Mouse (Mus musculus) layer of hippocampus, adult 2 months (tissue): ENCODE measurements around the gene Grm4. TPM values are rescaled to one million over a fixed set of nuclear protein-coding genes. Genes with fewer than 3 reads are reported as not detected.

ENCODE experiments used
- DNase-seq, 2 experiments: peaks; one replicate each; pipeline ENCODE4 v3.0.0; 2022; ENCODE audit warnings: low spot score in 2 of 2
- H3K27ac ChIP-seq: fragments of 200-600 bp; 2 replicates; pipeline ENCODE4 v1.8.1; 2022
- H3K4me3 ChIP-seq: fragments of 200-600 bp; 2 replicates; pipeline ENCODE4 v1.8.1; 2022; ENCODE audit warnings: mild to moderate bottlenecking
- CTCF ChIP-seq: fragments of 200-600 bp; conservative IDR thresholded peaks from 2 replicates; pipeline ENCODE4 v1.8.1; 2022; ENCODE audit warnings: antibody characterized with exemption, mild to moderate bottlenecking, moderate library complexity
- total RNA-seq, 2 experiments: library from RNA; stranded (reverse); gene quantifications; 2 replicates each; pipeline ENCODE4 v1.2.3; 2021

Grm4 gene
- total RNA-seq, 2 experiments from 2014 or later: 7.9 to 9.6 TPM

- no peak overlapping the region for H3K4me3 ChIP-seq
- no peak overlapping the region for H3K27ac ChIP-seq
- no peak for DNase-seq
- no peak for TF ChIP-seq CTCF
Observed at GRCm38 (mm10) chr17:27456364-27456763, 64.8 kb downstream of the Grm4 start.

GRCm38 (mm10) chr17:27455012-27455784 lies 66.0 kb downstream of the Grm4 start:
- no peak for TF ChIP-seq CTCF
- Histone ChIP-seq H3K4me3 (no peak overlapping the region), H3K27ac (no peak overlapping the region)
- DNase-seq: no peak

- no peak for DNase-seq
- no peak overlapping the region for H3K4me3 ChIP-seq
- no peak overlapping the region for H3K27ac ChIP-seq
- no peak for TF ChIP-seq CTCF
Observed at GRCm38 (mm10) chr17:27454396-27454795, 66.8 kb downstream of the Grm4 start.

GRCm38 (mm10) chr17:27453045-27453444 lies 68.2 kb downstream of the Grm4 start:
- no peak for DNase-seq
- no peak for TF ChIP-seq CTCF
- H3K4me3 ChIP-seq: no peak overlapping the region
- no peak overlapping the region for H3K27ac ChIP-seq

- DNase-seq: no peak
- peak; percentile 57 for TF ChIP-seq CTCF
- Histone ChIP-seq H3K4me3 (no peak overlapping the region), H3K27ac (no peak overlapping the region)
Observed at GRCm38 (mm10) chr17:27451787-27452186, 69.4 kb downstream of the Grm4 start.

- DNase-seq: no peak
Observed at GRCm38 (mm10) chr17:27451216-27451615, 70.0 kb downstream of the Grm4 start.

GRCm38 (mm10) chr17:27449757-27450330 lies 71.4 kb downstream of the Grm4 start:
- TF ChIP-seq CTCF: no peak
- no peak overlapping the region for H3K4me3 ChIP-seq
- no peak overlapping the region for H3K27ac ChIP-seq
- DNase-seq: no peak

More at GRCm38 (mm10) chr17:27451216-27451615, 70.0 kb downstream of the Grm4 start:
- no peak overlapping the region for H3K27ac ChIP-seq
- H3K4me3 ChIP-seq: no peak overlapping the region
- TF ChIP-seq CTCF: no peak

- H3K4me3 ChIP-seq: no peak overlapping the region
- TF ChIP-seq CTCF: peak; percentile 31; the same call in 1 of the 2 replicates
- no peak for DNase-seq
- no peak overlapping the region for H3K27ac ChIP-seq
Observed at GRCm38 (mm10) chr17:27448749-27449148, 72.5 kb downstream of the Grm4 start.

GRCm38 (mm10) chr17:27445364-27446075 lies 75.7 kb downstream of the Grm4 start:
- TF ChIP-seq CTCF: no peak
- DNase-seq: no peak
- Histone ChIP-seq H3K27ac (no peak overlapping the region), H3K4me3 (no peak overlapping the region)

GRCm38 (mm10) chr17:27442538-27443113 lies 78.6 kb downstream of the Grm4 start:
- H3K27ac ChIP-seq: no peak overlapping the region
- no peak for DNase-seq
- no peak for TF ChIP-seq CTCF
- no peak overlapping the region for H3K4me3 ChIP-seq

- H3K27ac ChIP-seq: no peak overlapping the region
- no peak for DNase-seq
- H3K4me3 ChIP-seq: no peak overlapping the region
- no peak for TF ChIP-seq CTCF
Observed at GRCm38 (mm10) chr17:27441778-27442177, 79.4 kb downstream of the Grm4 start.

- TF ChIP-seq CTCF: no peak
- Histone ChIP-seq H3K27ac (no peak overlapping the region), H3K4me3 (no peak overlapping the region)
- DNase-seq: no peak
Observed at GRCm38 (mm10) chr17:27435799-27436198, 85.4 kb downstream of the Grm4 start.

- Histone ChIP-seq H3K4me3 (no peak overlapping the region), H3K27ac (no peak overlapping the region)
- DNase-seq: no peak
- no peak for TF ChIP-seq CTCF
Observed at GRCm38 (mm10) chr17:27435225-27435624, 86.0 kb downstream of the Grm4 start.
